In genomic region chr10:43337110-43337509, GRCm38 (mm10) we compare ENCODE assay signal across 21 mouse cellular contexts.
"Had no signal": no experiment of that assay in that cellular context is flagged by ENCODE, and none has a peak within 500 bp of the region (broad histone marks: within the 10 kb centered on the region; RNA-seq: fewer than 3 reads in every experiment).

No protein-coding gene starts in this region.

- H3K4me2 ChIP-seq: liver, embryonic 12.5 days; liver, embryonic 15.5 days; lung, embryonic 15.5 days; neural tube, embryonic 12.5 days; neural tube, embryonic 15.5 days had no signal

- H3K4me3 ChIP-seq: layer of hippocampus, adult 2 months; liver, embryonic 12.5 days; liver, embryonic 15.5 days; lung, embryonic 15.5 days; megakaryocyte, embryonic 14.5 days; midbrain, embryonic 10.5 days; neural tube, embryonic 12.5 days; neural tube, embryonic 15.5 days had no signal

- H3K9ac ChIP-seq: liver, embryonic 12.5 days; liver, embryonic 15.5 days; lung, embryonic 15.5 days; neural tube, embryonic 12.5 days; neural tube, embryonic 15.5 days had no signal

- H3K27ac ChIP-seq: kidney, postnatal 0 days; layer of hippocampus, adult 2 months; liver, embryonic 12.5 days; liver, embryonic 15.5 days; lung, embryonic 15.5 days; midbrain, embryonic 10.5 days; neural tube, embryonic 12.5 days; neural tube, embryonic 15.5 days; stomach, postnatal 0 days had no signal

- H3K27me3 ChIP-seq: liver, embryonic 12.5 days; liver, embryonic 15.5 days; lung, embryonic 15.5 days; megakaryocyte, embryonic 14.5 days; neural tube, embryonic 12.5 days; neural tube, embryonic 15.5 days had no signal

- ATAC-seq: liver, embryonic 12.5 days had no signal

- H3K36me3 ChIP-seq: liver, embryonic 12.5 days; liver, embryonic 15.5 days; lung, embryonic 15.5 days; midbrain, embryonic 10.5 days; neural tube, embryonic 12.5 days; neural tube, embryonic 15.5 days had no signal

- H3K4me1 ChIP-seq: lung, embryonic 15.5 days had no signal

- H3K9me3 ChIP-seq: liver, embryonic 12.5 days; liver, embryonic 15.5 days; lung, embryonic 15.5 days; midbrain, embryonic 10.5 days; neural tube, embryonic 12.5 days; neural tube, embryonic 15.5 days had no signal

- DNase-seq: kidney, postnatal 25 days; layer of hippocampus, adult 9-11 months; lung, adult 18-20 months; lung, postnatal 10 days; lung, postnatal 36 days; midbrain, embryonic 14.5 days; right cerebral cortex, adult 18-20 months; right cerebral cortex, postnatal 14 days; right cerebral cortex, postnatal 4 days; thymus, adult 2 months; thymus, postnatal 14 days had no signal
